Mouse (Mus musculus): ENCODE results near the gene Kdm4b. TPM values are rescaled to one million over a fixed set of nuclear protein-coding genes. Genes with fewer than 3 reads are reported as not detected.
A peak's percentile ranks its signal among the peaks of the same experiment; 100 is the strongest.

The Kdm4b gene
- polyA plus RNA-seq, 1 experiment, result not detected

DNA sequence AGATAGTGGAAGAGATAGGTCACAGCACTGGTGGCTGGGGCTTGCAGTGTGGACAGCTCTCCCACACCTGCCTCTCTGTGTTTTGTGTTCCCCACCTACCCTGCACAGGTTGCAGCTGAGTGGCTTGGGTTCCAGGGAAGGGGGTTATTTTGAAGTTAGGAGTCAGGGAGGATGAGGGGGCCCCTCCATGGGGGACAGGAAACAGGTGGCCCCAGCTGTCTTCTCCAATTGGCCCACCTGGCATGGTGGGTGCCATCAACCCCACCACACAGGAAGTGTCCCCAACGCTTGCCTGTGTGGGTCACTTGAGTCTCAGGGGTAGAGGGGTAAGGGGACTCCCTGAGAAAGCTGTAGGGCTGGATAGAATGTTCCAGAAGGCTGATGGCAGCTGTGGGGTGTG lies 32.6 kb upstream of the Kdm4b start:
- no peak for TF ChIP-seq POLR2A (IDR thresholded peaks at IDR 0.05; ENCODE audit: insufficient read depth, low read depth, low read length)
- TF ChIP-seq CTCF (IDR thresholded peaks at IDR 0.05; ENCODE audit: insufficient read depth, low read depth, low read length), result no peak
- Histone ChIP-seq H3K4me1 (ENCODE audit: control insufficient read depth, insufficient read depth, low read length) (peaks cover 15% of the 10 kb centered on the region), H3K27ac (ENCODE audit: insufficient read depth, low read depth, low read length) (no peak overlapping the region), H3K4me3 (ENCODE audit: insufficient read depth, low read depth, low read length) (no peak overlapping the region)
- 92% methylated on average over 1 of the region's 1 CpGs for WGBS

DNA sequence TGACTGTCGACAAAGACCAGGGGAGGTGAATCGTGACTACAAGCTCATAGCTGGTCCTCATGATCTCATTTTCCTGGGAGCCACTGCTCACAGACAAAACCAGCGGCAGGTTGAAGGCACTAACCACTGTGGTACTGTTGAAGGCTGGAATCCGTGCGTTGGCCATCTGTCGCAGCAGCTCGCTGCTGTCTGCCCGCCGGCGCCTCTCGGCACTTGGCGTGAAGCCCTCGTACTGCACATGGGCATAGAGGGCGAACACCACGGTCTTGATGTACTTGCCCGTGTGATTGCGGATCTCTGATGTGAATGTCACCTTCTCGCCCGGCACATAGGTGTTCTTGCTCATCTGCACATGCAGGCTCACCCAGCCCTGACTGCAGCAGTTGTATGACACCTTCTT lies 31.6 kb upstream of the Kdm4b start:
- no peak overlapping the region for H3K27ac ChIP-seq (ENCODE audit: insufficient read depth, low read depth, low read length)
- H3K4me1 ChIP-seq (ENCODE audit: control insufficient read depth, insufficient read depth, low read length), result peaks cover 14% of the 10 kb centered on the region
- no peak for TF ChIP-seq POLR2A (IDR thresholded peaks at IDR 0.05; ENCODE audit: insufficient read depth, low read depth, low read length)
- TF ChIP-seq CTCF (IDR thresholded peaks at IDR 0.05; ENCODE audit: insufficient read depth, low read depth, low read length), result no peak
- 86% methylated on average over 19 of the region's 19 CpGs for WGBS
- H3K4me3 ChIP-seq (ENCODE audit: insufficient read depth, low read depth, low read length), result no peak overlapping the region

DNA sequence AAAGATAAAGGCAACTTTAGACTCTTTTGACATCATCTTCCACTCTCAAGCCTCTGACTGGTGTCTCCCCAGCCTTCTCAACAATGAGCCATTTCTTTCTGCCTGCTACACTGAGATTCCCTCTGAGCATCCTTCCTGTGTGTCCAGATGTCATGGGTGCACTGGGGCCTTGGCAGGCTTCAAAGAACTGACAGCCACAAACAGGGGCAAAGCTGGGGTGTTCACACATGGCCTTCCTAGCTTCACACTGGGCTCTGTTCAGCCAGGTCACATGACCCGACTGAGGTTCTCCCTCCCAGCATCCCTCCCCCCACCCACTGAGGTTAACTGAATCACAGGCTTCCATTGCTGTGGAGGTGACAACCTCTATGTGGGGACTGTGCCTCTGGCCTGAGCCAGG lies 29.7 kb upstream of the Kdm4b start:
- TF ChIP-seq POLR2A (IDR thresholded peaks at IDR 0.05; ENCODE audit: insufficient read depth, low read depth, low read length), result no peak
- no peak for TF ChIP-seq CTCF (IDR thresholded peaks at IDR 0.05; ENCODE audit: insufficient read depth, low read depth, low read length)
- no peak overlapping the region for H3K27ac ChIP-seq (ENCODE audit: insufficient read depth, low read depth, low read length)
- H3K4me1 ChIP-seq (ENCODE audit: control insufficient read depth, insufficient read depth, low read length), result peaks cover 3% of the 10 kb centered on the region
- 76% methylated on average over 1 of the region's 1 CpGs for WGBS
- no peak overlapping the region for H3K4me3 ChIP-seq (ENCODE audit: insufficient read depth, low read depth, low read length)

DNA sequence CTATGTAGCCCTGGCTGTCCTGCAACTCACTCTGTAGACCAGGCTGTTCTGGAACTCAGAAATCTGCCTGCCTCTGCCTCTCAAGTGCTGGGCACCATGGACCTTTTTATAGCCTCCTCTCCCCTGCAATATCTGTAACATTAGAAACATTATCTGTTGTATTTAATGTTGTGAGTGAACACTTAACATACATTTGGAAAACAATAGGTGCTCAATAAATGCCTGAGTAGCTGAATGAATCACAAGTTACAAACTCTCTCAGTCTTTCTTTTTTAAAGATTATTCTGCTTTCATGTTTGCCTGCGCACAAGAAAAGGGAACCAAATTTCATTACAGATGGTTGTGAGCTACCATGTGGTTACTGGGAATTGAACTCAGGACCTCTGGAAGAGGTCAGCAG lies 27.6 kb upstream of the Kdm4b start:
- Histone ChIP-seq H3K27ac (ENCODE audit: insufficient read depth, low read depth, low read length) (no peak overlapping the region), H3K4me3 (ENCODE audit: insufficient read depth, low read depth, low read length) (no peak overlapping the region), H3K4me1 (ENCODE audit: control insufficient read depth, insufficient read depth, low read length) (peaks cover 3% of the 10 kb centered on the region)
- WGBS, result 97% methylated on average over 1 of the region's 1 CpGs
- no peak for TF ChIP-seq CTCF (IDR thresholded peaks at IDR 0.05; ENCODE audit: insufficient read depth, low read depth, low read length)
- no peak for TF ChIP-seq POLR2A (IDR thresholded peaks at IDR 0.05; ENCODE audit: insufficient read depth, low read depth, low read length)

DNA sequence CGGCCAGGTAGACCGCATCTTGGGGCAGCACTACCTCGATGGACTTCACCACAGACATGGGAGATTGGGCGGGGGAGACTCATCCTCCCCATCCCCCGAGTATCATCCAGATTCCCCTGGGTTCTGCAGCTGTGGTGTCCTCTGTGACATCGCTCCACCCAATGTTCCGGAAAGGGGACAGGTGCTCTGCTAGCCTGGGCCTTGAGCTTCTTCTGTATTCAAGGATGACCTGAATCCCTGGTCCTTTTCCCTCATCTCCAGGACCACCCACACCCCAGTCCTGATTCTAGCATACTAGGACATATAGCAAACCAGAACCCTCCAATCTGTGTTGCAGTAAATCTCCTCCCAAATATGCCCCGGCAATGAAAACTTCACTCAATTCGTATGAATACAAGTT lies 25.7 kb upstream of the Kdm4b start, which contains the start of gene Arrdc5:
Arrdc5 (minus strand) TSS at position 101 of the 400 bp plus-strand sequence.
- no peak within 1 kb of the TSS for H3K4me3 ChIP-seq (ENCODE audit: insufficient read depth, low read depth, low read length)
- TF ChIP-seq CTCF (IDR thresholded peaks at IDR 0.05; ENCODE audit: insufficient read depth, low read depth, low read length), result no peak
- TF ChIP-seq POLR2A (IDR thresholded peaks at IDR 0.05; ENCODE audit: insufficient read depth, low read depth, low read length), result no peak
- 93% methylated on average over 9 of the region's 9 CpGs for WGBS
- peaks cover 9% of the 10 kb centered on the region for H3K4me1 ChIP-seq (ENCODE audit: control insufficient read depth, insufficient read depth, low read length)
- no peak within 1 kb of the TSS for H3K27ac ChIP-seq (ENCODE audit: insufficient read depth, low read depth, low read length)

DNA sequence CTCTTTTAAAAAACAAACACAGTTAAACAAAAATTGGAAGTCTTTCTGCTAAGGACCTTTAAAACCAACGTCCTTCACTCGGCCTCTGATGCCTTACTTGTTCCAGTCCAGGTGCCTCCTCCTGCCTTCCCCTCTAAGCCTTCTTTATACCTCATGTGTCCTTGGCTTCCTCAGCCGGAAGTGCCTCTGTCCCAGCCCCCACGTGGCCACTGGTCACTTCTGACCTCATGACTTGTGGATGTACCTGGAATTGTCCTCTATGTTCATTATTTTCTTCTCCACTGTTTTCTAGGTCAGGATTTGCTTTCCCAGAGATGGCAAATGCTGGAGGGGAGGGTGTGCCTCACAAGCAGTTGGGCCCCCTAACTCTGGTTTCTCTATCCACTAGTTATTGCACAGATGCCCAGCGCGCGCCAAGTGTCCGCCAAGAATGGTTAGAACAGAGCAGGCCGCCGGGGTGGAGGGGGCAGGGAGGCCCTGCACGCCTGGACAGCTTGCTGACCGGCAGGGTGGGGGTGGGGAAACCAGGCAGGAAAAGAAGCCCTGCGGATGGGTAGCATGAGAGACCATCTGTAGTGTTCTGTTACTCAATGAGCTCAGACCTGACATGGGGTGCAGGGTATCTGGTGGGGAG lies 23.4 kb upstream of the Kdm4b start:
- no peak for TF ChIP-seq CTCF (IDR thresholded peaks at IDR 0.05; ENCODE audit: insufficient read depth, low read depth, low read length)
- no peak for TF ChIP-seq POLR2A (IDR thresholded peaks at IDR 0.05; ENCODE audit: insufficient read depth, low read depth, low read length)
- Histone ChIP-seq H3K4me3 (ENCODE audit: insufficient read depth, low read depth, low read length) (no peak overlapping the region), H3K4me1 (ENCODE audit: control insufficient read depth, insufficient read depth, low read length) (peaks cover 9% of the 10 kb centered on the region), H3K27ac (ENCODE audit: insufficient read depth, low read depth, low read length) (no peak overlapping the region)
- 24% methylated on average over 13 of the region's 13 CpGs for WGBS

DNA sequence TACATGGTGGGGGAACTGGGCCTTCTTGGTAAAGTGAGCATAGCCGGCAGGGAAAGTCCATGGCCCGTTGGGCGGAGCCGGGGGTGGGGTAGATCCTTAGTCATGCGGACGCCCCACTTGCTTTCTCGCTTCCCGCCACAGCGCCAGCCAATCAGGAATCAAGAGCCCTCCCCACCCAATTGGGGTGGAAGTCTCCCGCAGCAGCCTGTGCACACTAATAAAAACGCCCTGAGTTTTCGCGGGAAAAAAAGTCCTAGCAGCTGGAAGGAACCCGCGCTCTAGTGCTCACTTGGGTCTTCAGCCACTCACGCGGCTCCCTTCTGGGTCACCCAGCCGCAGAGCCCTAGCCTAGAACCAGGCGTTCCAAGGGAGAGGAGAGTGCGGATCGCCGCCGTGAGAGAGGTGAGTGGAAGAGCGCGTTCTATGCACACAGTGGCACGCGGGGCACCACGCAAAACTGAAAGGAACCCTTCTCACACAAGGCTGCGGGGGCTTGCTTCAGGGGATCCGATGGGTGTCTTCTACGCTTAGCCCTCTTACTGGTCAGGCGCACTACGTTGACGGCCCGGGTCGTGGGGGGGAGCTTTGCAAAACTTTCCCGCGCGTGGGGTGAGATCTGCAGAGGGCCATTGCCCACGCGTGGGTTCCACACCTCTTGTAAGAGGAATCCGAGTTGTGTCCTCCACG lies 22.6 kb upstream of the Kdm4b start, which contains the start of gene Uhrf1:
Uhrf1 (plus strand) TSS at position 162 of the 687 bp plus-strand sequence.
- H3K27ac ChIP-seq (ENCODE audit: insufficient read depth, low read depth, low read length), result no peak within 1 kb of the TSS
- TF ChIP-seq POLR2A (IDR thresholded peaks at IDR 0.05; ENCODE audit: insufficient read depth, low read depth, low read length) (no peak), CTCF (IDR thresholded peaks at IDR 0.05; ENCODE audit: insufficient read depth, low read depth, low read length) (no peak)
- under 1% methylated on average over 43 of the region's 43 CpGs for WGBS
- peaks cover 9% of the 10 kb centered on the region for H3K4me1 ChIP-seq (ENCODE audit: control insufficient read depth, insufficient read depth, low read length)
- peak within 1 kb of the TSS; percentile 70 for H3K4me3 ChIP-seq (ENCODE audit: insufficient read depth, low read depth, low read length)

DNA sequence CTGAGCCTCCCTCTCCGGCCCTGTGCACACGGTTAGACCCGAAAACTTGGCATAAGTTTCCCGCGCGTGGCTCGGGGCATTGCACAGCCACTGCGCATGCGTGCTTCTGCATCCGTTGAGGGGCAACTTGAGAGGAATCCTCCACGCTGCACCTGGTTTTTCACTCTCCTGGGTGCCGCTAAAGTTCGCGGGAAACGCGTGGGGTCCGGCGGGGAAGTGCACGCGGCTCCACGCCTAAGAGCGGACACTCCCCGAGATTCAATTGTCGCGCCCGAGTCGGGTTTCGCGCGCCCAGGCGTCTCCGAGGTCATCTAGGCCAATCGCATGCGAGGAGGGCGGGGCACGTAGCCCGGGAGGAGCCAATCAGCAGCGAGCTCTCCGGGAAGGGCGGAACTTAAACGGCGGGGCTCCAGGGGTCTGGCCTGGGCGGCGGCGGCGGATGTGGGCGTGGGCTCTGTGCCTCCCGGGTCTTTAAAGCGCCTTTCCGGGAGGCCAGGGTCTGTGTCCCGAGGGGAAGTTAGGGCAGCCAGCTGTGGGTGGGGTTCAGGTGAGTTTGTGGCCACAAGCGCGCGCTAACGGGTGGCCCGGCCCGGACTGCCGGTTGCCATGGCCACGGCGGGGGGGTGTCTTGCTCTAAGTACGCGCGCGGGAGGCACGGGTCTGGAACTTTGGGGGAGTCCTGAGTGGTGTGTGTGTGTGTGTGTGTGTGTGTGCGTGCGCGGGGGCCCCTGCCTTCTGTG lies 21.8 kb upstream of the Kdm4b start:
- Histone ChIP-seq H3K4me1 (ENCODE audit: control insufficient read depth, insufficient read depth, low read length) (peaks cover 9% of the 10 kb centered on the region), H3K27ac (ENCODE audit: insufficient read depth, low read depth, low read length) (no peak overlapping the region), H3K4me3 (ENCODE audit: insufficient read depth, low read depth, low read length) (peak overlapping the region; percentile 70)
- WGBS, result under 1% methylated on average over 68 of the region's 68 CpGs
- TF ChIP-seq POLR2A (IDR thresholded peaks at IDR 0.05; ENCODE audit: insufficient read depth, low read depth, low read length), result no peak
- TF ChIP-seq CTCF (IDR thresholded peaks at IDR 0.05; ENCODE audit: insufficient read depth, low read depth, low read length), result no peak

DNA sequence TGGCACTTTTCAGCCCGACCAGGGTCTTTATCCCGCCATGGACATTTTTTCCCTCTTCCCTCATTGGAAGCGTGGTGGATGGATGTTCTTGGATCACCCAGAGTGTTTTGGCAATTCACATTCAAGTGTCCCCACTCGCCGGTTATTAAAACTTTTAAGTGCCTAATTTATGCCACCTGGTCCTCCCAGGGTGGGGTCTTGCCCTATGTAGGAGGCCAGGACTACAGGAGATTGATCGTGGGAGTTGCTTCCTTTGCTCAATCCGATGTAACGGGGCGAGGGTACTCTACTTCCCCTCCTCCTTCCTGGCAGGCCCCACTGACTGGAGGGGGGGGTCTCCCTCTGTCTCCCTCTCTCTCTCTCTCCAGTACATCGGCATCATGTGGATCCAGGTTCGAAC lies 21.1 kb upstream of the Kdm4b start:
- H3K4me1 ChIP-seq (ENCODE audit: control insufficient read depth, insufficient read depth, low read length), result peaks cover 9% of the 10 kb centered on the region
- WGBS, result 14% methylated on average over 11 of the region's 11 CpGs
- TF ChIP-seq CTCF (IDR thresholded peaks at IDR 0.05; ENCODE audit: insufficient read depth, low read depth, low read length), result no peak
- no peak for TF ChIP-seq POLR2A (IDR thresholded peaks at IDR 0.05; ENCODE audit: insufficient read depth, low read depth, low read length)
- H3K4me3 ChIP-seq (ENCODE audit: insufficient read depth, low read depth, low read length), result no peak overlapping the region
- H3K27ac ChIP-seq (ENCODE audit: insufficient read depth, low read depth, low read length), result no peak overlapping the region

Measured in olfactory bulb, adult 2 months (tissue).